Mouse (Mus musculus) heart, postnatal 0 days (tissue): Measurements from ENCODE around the gene Lsm7.

ENCODE experiments used
- CTCF ChIP-seq: IDR thresholded peaks from 2 replicates; pipeline ENCODE4 v1.5.1; 2016; ENCODE audit warnings: antibody characterized with exemption, control low read depth, low read depth
- EP300 ChIP-seq: IDR thresholded peaks from 2 replicates; pipeline ENCODE4 v1.6.1; 2016; ENCODE audit warnings: antibody characterized with exemption, low read depth

- no peak for TF ChIP-seq CTCF
- TF ChIP-seq EP300 = no peak
Observed at GRCm38 (mm10) chr10:80810084-80810483, 44.9 kb downstream of the Lsm7 start.
